Mouse (Mus musculus) bone marrow macrophage, adult 2 months (primary cell): ENCODE measurements at regions not wholly inside any gene's neighbourhood (a gene's known extent, or its start where the extent isn't known, plus 50 kb on each side); places are given as distances from the start of the nearest gene placed in this dataset.

Experiments used
- CTCF ChIP-seq: IDR thresholded peaks from 2 replicates; pipeline ENCODE4 v1.5.1; 2012; ENCODE audit warnings: low read depth, mild to moderate bottlenecking, low read length, moderate library complexity
- POLR2A ChIP-seq: IDR thresholded peaks from 2 replicates; pipeline ENCODE4 v1.6.1; 2012; ENCODE audit warnings: mild to moderate bottlenecking, low read depth, low read length, borderline replicate concordance

- TF ChIP-seq CTCF (no peak), POLR2A (no peak)
Measured at GRCm38 (mm10) chr2:101476862-101477261, 147.7 kb upstream of the Rag2 start.
